Mouse (Mus musculus) MEL (cell line): Measurements from ENCODE around the gene Cth. TPM values are rescaled to one million over a fixed set of nuclear protein-coding genes. Genes with fewer than 3 reads are reported as not detected.

ENCODE experiments used
- DNase-seq: peaks from one replicate; pipeline ENCODE4 v3.0.0; 2011; ENCODE audit warnings: low read depth, low spot score
- H3K27ac ChIP-seq: 2 replicates; pipeline ENCODE4 v1.5.1; 2012; ENCODE audit warnings: low read depth, mild to moderate bottlenecking, control low read depth, low read length, moderate library complexity; ENCODE audit not compliant: control insufficient read depth
- H3K27me3 ChIP-seq, 2 experiments: fragments of 150-350 bp in 1 of 2; sonication (generic) in 1 of 2; 2 replicates each; pipeline ENCODE4 v1.6.1; 2012; ENCODE audit warnings: low read length in 2 of 2, mild to moderate bottlenecking in 2 of 2, improper control_type of control experiment in 1 of 2, moderate library complexity in 1 of 2; ENCODE audit not compliant: insufficient read depth in 2 of 2, control insufficient read depth in 1 of 2
- H3K36me3 ChIP-seq, 2 experiments: 2 replicates each; pipeline ENCODE4 v1.6.1; 2012 to 2014; ENCODE audit warnings: low read length in 2 of 2, improper control_type of control experiment in 1 of 2, inconsistent platforms in 1 of 2, mild to moderate bottlenecking in 1 of 2; ENCODE audit not compliant: insufficient read depth in 2 of 2, control insufficient read depth in 1 of 2
- H3K4me1 ChIP-seq, 2 experiments: fragments of 150-350 bp in 1 of 2; sonication (generic) in 1 of 2; 2 replicates each; pipeline ENCODE4 v1.6.1; 2012; ENCODE audit warnings: low read length in 2 of 2, improper control_type of control experiment in 1 of 2, mild to moderate bottlenecking in 1 of 2; ENCODE audit not compliant: insufficient read depth in 2 of 2, control insufficient read depth in 1 of 2
- H3K4me3 ChIP-seq, 2 experiments: fragments of 150-350 bp in 1 of 2; sonication (generic) in 1 of 2; 2 replicates each; pipeline ENCODE4 v1.5.1; 2012; ENCODE audit warnings: low read depth in 2 of 2, low read length in 2 of 2, mild to moderate bottlenecking in 2 of 2, moderate library complexity in 2 of 2, control low read depth in 1 of 2, improper control_type of control experiment in 1 of 2; ENCODE audit not compliant: control insufficient read depth in 1 of 2, insufficient read depth in 1 of 2
- H3K79me2 ChIP-seq: 2 replicates; pipeline ENCODE4 v1.6.1; 2012; ENCODE audit warnings: mild to moderate bottlenecking, low read length, moderate library complexity; ENCODE audit not compliant: control insufficient read depth, poor library complexity, insufficient read depth
- H3K9ac ChIP-seq: 2 replicates; pipeline ENCODE4 v1.6.1; 2012; ENCODE audit warnings: low read depth, mild to moderate bottlenecking, control low read depth, low read length, moderate library complexity; ENCODE audit not compliant: control insufficient read depth, poor library complexity, severe bottlenecking
- H3K9me3 ChIP-seq: fragments of 150-350 bp; sonication (generic); replicated peaks from 2 replicates; pipeline ENCODE4 v1.6.1; 2012; ENCODE audit warnings: mild to moderate bottlenecking, low read length, improper control_type of control experiment, moderate library complexity; ENCODE audit not compliant: insufficient read depth
- CHD2 ChIP-seq: IDR thresholded peaks from 2 replicates; pipeline ENCODE4 v1.6.1; 2011; ENCODE audit warnings: low read length, improper control_type of control experiment
- CTCF ChIP-seq, 3 experiments: IDR thresholded peaks in 2 of 3; conservative IDR thresholded peaks in 1 of 3; 2 replicates each; pipeline ENCODE4 v1.5.1; 2011 to 2012; ENCODE audit warnings: low read length in 3 of 3, low read depth in 2 of 3, mild to moderate bottlenecking in 2 of 3, improper control_type of control experiment in 1 of 3, inconsistent platforms in 1 of 3, mixed read lengths in 1 of 3, moderate library complexity in 1 of 3; ENCODE audit not compliant: control insufficient read depth in 1 of 3, insufficient read depth in 1 of 3, poor library complexity in 1 of 3, severe bottlenecking in 1 of 3
- ELF1 ChIP-seq: IDR thresholded peaks from 2 replicates; pipeline ENCODE4 v1.6.1; 2014; ENCODE audit warnings: low read depth, mild to moderate bottlenecking, inconsistent platforms, low read length, improper control_type of control experiment, moderate library complexity
- EP300 ChIP-seq, 2 experiments: IDR thresholded peaks; 2 replicates each; pipeline ENCODE4 v1.6.1; 2011; ENCODE audit warnings: improper control_type of control experiment in 2 of 2, low read length in 2 of 2, low read depth in 1 of 2, mild to moderate bottlenecking in 1 of 2
- GATA1 ChIP-seq: IDR thresholded peaks from 2 replicates; pipeline ENCODE4 v1.6.1; 2011; ENCODE audit warnings: low read depth, low read length, improper control_type of control experiment
- HCFC1 ChIP-seq: IDR thresholded peaks from 2 replicates; pipeline ENCODE4 v1.6.1; 2012; ENCODE audit warnings: low read depth, mild to moderate bottlenecking, inconsistent platforms, low read length, improper control_type of control experiment, moderate library complexity
- JUND ChIP-seq: IDR thresholded peaks from 2 replicates; pipeline ENCODE4 v1.6.1; 2011; ENCODE audit warnings: low read depth, mild to moderate bottlenecking, improper control_type of control experiment, low read length
- MAFK ChIP-seq: IDR thresholded peaks from 2 replicates; pipeline ENCODE4 v1.6.1; 2011; ENCODE audit warnings: low read depth, mild to moderate bottlenecking, low read length, improper control_type of control experiment, borderline replicate concordance
- MAX ChIP-seq: IDR thresholded peaks from 2 replicates; pipeline ENCODE4 v1.6.1; 2011; ENCODE audit warnings: low read length, improper control_type of control experiment
- MEF2A ChIP-seq: IDR thresholded peaks from 2 replicates; pipeline ENCODE4 v1.6.1; 2014; ENCODE audit warnings: low read depth, mild to moderate bottlenecking, inconsistent platforms, low read length, improper control_type of control experiment; ENCODE audit not compliant: poor library complexity, insufficient replicate concordance, severe bottlenecking; ENCODE audit errors: extremely low read depth
- MYB ChIP-seq: IDR thresholded peaks from 2 replicates; pipeline ENCODE4 v1.6.1; 2011; ENCODE audit warnings: mild to moderate bottlenecking, low read depth, low read length, improper control_type of control experiment
- NELFE ChIP-seq: IDR thresholded peaks from 2 replicates; pipeline ENCODE4 v1.6.1; 2011; ENCODE audit warnings: low read depth, low read length, improper control_type of control experiment
- NRF1 ChIP-seq: IDR thresholded peaks from 2 replicates; pipeline ENCODE4 v1.6.1; 2014; ENCODE audit warnings: low read depth, mild to moderate bottlenecking, inconsistent platforms, low read length, improper control_type of control experiment, moderate library complexity; ENCODE audit not compliant: poor library complexity, insufficient read depth, severe bottlenecking
- POLR2A ChIP-seq, 2 experiments: IDR thresholded peaks; 2 replicates each; pipeline ENCODE4 v1.6.1; 2011 to 2012; ENCODE audit warnings: low read length in 2 of 2, mild to moderate bottlenecking in 2 of 2, control low read depth in 1 of 2, improper control_type of control experiment in 1 of 2, low read depth in 1 of 2, moderate library complexity in 1 of 2; ENCODE audit not compliant: control insufficient read depth in 1 of 2, insufficient read depth in 1 of 2, poor library complexity in 1 of 2
- POLR2AphosphoS5 ChIP-seq: IDR thresholded peaks from 2 replicates; pipeline ENCODE4 v1.6.1; 2012; ENCODE audit warnings: low read depth, borderline replicate concordance, mild to moderate bottlenecking, inconsistent platforms, low read length, moderate library complexity, mixed read lengths
- RAD21 ChIP-seq: IDR thresholded peaks from 2 replicates; pipeline ENCODE4 v1.6.1; 2011; ENCODE audit warnings: mild to moderate bottlenecking, low read depth, low read length, improper control_type of control experiment
- RCOR1 ChIP-seq: IDR thresholded peaks from 2 replicates; pipeline ENCODE4 v1.6.1; 2012; ENCODE audit warnings: low read depth, mild to moderate bottlenecking, inconsistent platforms, low read length, improper control_type of control experiment
- SIN3A ChIP-seq: IDR thresholded peaks from 2 replicates; pipeline ENCODE4 v1.6.1; 2012; ENCODE audit warnings: low read length, improper control_type of control experiment, inconsistent platforms
- TAL1 ChIP-seq: IDR thresholded peaks from 2 replicates; pipeline ENCODE4 v1.6.1; 2012; ENCODE audit warnings: mild to moderate bottlenecking, inconsistent platforms, low read length, moderate library complexity, mixed read lengths
- TCF12 ChIP-seq: IDR thresholded peaks from 2 replicates; pipeline ENCODE4 v1.6.1; 2014; ENCODE audit warnings: low read depth, mild to moderate bottlenecking, inconsistent platforms, low read length, improper control_type of control experiment, moderate library complexity
- UBTF ChIP-seq: IDR thresholded peaks from 2 replicates; pipeline ENCODE4 v1.6.1; 2012; ENCODE audit warnings: low read depth, mild to moderate bottlenecking, inconsistent platforms, low read length, improper control_type of control experiment, moderate library complexity, borderline replicate concordance; ENCODE audit not compliant: insufficient read depth
- USF1 ChIP-seq: IDR thresholded peaks from 2 replicates; pipeline ENCODE4 v1.6.1; 2014; ENCODE audit warnings: low read depth, mild to moderate bottlenecking, inconsistent platforms, low read length, improper control_type of control experiment, moderate library complexity
- polyA plus RNA-seq, 2 experiments: library from polyadenylated mRNA; stranded (reverse) in 1 of 2; unstranded in 1 of 2; fragments of >175 nt in 1 of 2; fragments of >200 nt in 1 of 2; gene quantifications; 2 replicates each; pipeline versions ENCODE4 v1.2.1 to v1.2.4; 2012; ENCODE audit warnings: low replicate concordance in 2 of 2, low read depth in 1 of 2; ENCODE audit not compliant: insufficient read length in 2 of 2, insufficient read depth in 1 of 2, missing spikeins in 1 of 2
- total RNA-seq: library from RNA; depleted of rRNA; stranded (reverse); fragments of 300-350 nt; gene quantifications from 2 replicates; pipeline ENCODE4 v1.2.3, GENCODE M21; 2012

Gene Cth
- total and polyA plus RNA-seq, 3 experiments, result 11.7 to 26.8 TPM; not detected in 1

DNA sequence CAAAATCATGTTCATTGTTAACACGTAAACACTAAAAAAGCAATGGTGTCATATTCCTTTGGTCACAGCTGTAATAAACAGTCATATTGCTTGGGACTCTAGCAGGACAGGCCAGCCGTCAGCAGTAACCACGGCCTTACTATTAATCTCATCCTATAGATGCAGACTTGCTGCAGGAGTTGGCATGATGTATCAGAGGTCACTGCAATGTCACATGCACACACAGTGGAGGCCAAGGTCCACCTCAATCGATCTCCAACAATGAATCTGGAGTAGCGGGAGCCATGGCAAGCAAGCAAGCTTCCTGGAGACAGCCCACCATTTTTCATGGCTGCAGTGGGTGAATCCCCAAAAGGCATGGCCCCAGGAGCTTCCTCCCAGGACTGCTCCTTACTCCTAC lies 23.2 kb downstream of the Cth start:
- H3K9me3 ChIP-seq, result no peaks in the 10 kb centered on the region
- H3K27me3 ChIP-seq, result no peaks in the 10 kb centered on the region
- H3K36me3 ChIP-seq, result peaks cover 0 to 10% of the 10 kb centered on the region in 2 experiments; a peak in 1 of 4 replicates
- no peak overlapping the region for H3K4me3 ChIP-seq
- no peak overlapping the region for H3K9ac ChIP-seq
- H3K27ac ChIP-seq, result no peak overlapping the region
- no peaks in the 10 kb centered on the region for H3K79me2 ChIP-seq
- no peaks in the 10 kb centered on the region for H3K4me1 ChIP-seq
- no peak for TF ChIP-seq MEF2A
- TF ChIP-seq TCF12, result no peak
- TF ChIP-seq RCOR1, result no peak
- TF ChIP-seq EP300 (IDR thresholded peaks at IDR 0.05; ENCODE audit: low read depth in 1 of 2, low read length in 2 of 2), result no peak
- no peak for TF ChIP-seq SIN3A
- TF ChIP-seq NRF1, result no peak
- no peak for TF ChIP-seq MAFK
- no peak for TF ChIP-seq USF1
- no peak for TF ChIP-seq MAX
- no peak for TF ChIP-seq UBTF
- TF ChIP-seq POLR2A (IDR thresholded peaks at IDR 0.05; ENCODE audit: control insufficient read depth in 1 of 2, insufficient read depth in 1 of 2, low read depth in 1 of 2, low read length in 2 of 2, poor library complexity in 1 of 2), result no peak
- TF ChIP-seq NELFE, result no peak
- no peak for TF ChIP-seq ELF1
- TF ChIP-seq POLR2AphosphoS5, result no peak
- no peak for TF ChIP-seq CHD2
- TF ChIP-seq TAL1, result no peak
- no peak for TF ChIP-seq JUND
- TF ChIP-seq MYB, result no peak
- no peak for TF ChIP-seq HCFC1
- TF ChIP-seq GATA1, result no peak
- TF ChIP-seq, all 39 proteins: peak for 0
- DNase-seq, result no peak

DNA sequence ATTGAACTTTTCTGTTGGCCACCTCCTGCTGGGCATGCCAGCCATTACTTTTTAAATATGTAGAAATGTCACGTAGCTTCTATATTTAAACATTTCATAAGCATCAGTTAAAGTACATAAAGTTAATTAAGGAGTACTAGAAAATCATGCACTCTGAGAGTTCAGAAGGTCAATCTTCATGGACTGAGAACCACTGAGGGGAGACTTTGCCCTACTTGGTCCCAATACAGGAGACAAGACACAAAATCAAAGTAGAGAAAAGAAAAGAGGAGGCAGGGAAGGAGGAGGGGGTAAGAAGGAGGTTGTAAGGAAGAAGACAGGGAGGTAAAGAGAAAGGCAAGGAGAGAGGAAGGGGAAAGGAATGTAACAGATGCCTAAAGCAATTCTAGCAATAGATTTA lies 24.9 kb downstream of the Cth start:
- no peaks in the 10 kb centered on the region for H3K9me3 ChIP-seq
- DNase-seq, result no peak
- H3K27ac ChIP-seq, result no peak overlapping the region
- H3K4me1 ChIP-seq, result no peaks in the 10 kb centered on the region
- no peak overlapping the region for H3K4me3 ChIP-seq
- H3K27me3 ChIP-seq, result no peaks in the 10 kb centered on the region
- no peaks in the 10 kb centered on the region for H3K79me2 ChIP-seq
- H3K36me3 ChIP-seq, result peaks cover 0 to 11% of the 10 kb centered on the region in 2 experiments; a peak in 1 of 4 replicates
- no peak for TF ChIP-seq NRF1
- no peak for TF ChIP-seq RAD21
- no peak for TF ChIP-seq CTCF (IDR thresholded peaks at IDR 0.05 in 2 of 3, conservative IDR thresholded peaks at IDR 0.05 in 1 of 3; ENCODE audit: control insufficient read depth in 1 of 3, insufficient read depth in 1 of 3, low read depth in 2 of 3, low read length in 3 of 3, poor library complexity in 1 of 3, severe bottlenecking in 1 of 3)
- H3K9ac ChIP-seq, result no peak overlapping the region
